Mouse (Mus musculus) lung, embryonic 15.5 days (tissue): Measurements from ENCODE around the gene Eef2kmt. TPM values are rescaled to one million over a fixed set of nuclear protein-coding genes. Genes with fewer than 3 reads are reported as not detected.

Experiments used
- microRNA-seq: library from miRNA; unstranded; fragments of <30 nt; microRNA quantifications from one replicate; pipeline ENCODE4, GENCODE M21; 2016
- polyA plus RNA-seq: library from polyadenylated mRNA; unstranded; fragments of >200 nt; fragmentation: Nextera tagmentation; extraction: Ambion mirVana; gene quantifications from 2 replicates; pipeline ENCODE4 v1.2.1, GENCODE M21; 2015

The Eef2kmt gene
- polyA plus RNA-seq, 1 experiment from 2014 or later = 24.8 TPM

Small RNAs within 50 kb of the gene (microRNA-seq; reads per million reads assigned to microRNA genes)
- gene Gm23689 = not detected
- gene Gm26095 = not detected
- not detected for gene Mir6364

Other genes starting within 250 kb of the Eef2kmt start
- 30.2 and 33.8 TPM in 2 replicates for gene Smim22, start 248.7 kb downstream of the Eef2kmt start, polyA plus RNA-seq
- 53.5 and 60.3 TPM in 2 replicates for gene Rogdi, start 242.4 kb downstream of the Eef2kmt start, polyA plus RNA-seq
- 149 and 153 TPM in 2 replicates for gene Glyr1, start 206.1 kb downstream of the Eef2kmt start, polyA plus RNA-seq
- 19.8 and 21.4 TPM in 2 replicates for gene Ubn1, start 205.9 kb downstream of the Eef2kmt start, polyA plus RNA-seq
- gene Ppl, start 123.6 kb downstream of the Eef2kmt start, polyA plus RNA-seq = 6.3 and 6.7 TPM in 2 replicates
- gene Sec14l5, start 108.9 kb downstream of the Eef2kmt start, polyA plus RNA-seq = 0.65 and 0.78 TPM in 2 replicates
- gene Nagpa, start 52.0 kb downstream of the Eef2kmt start, polyA plus RNA-seq = 22.1 and 24.0 TPM in 2 replicates
- 21.7 and 26.9 TPM in 2 replicates for gene AU021092, start 33.7 kb downstream of the Eef2kmt start, polyA plus RNA-seq
- gene Alg1, start 22.4 kb downstream of the Eef2kmt start, polyA plus RNA-seq = 32.2 and 35.7 TPM in 2 replicates